Mouse (Mus musculus) heart, embryonic 14.5 days (tissue): ENCODE data around the gene Rmi2. TPM values are rescaled to one million over a fixed set of nuclear protein-coding genes. Genes with fewer than 3 reads are reported as not detected.

Experiments used
- ATAC-seq: fragments of 200-750 bp; cut with Nextera tagmentation; 2 replicates; pipeline ENCODE4 v1.8.0; 2017; ENCODE audit warnings: low read depth, moderate TSS enrichment; ENCODE audit not compliant: insufficient number of reproducible peaks, insufficient read depth, low FRiP score
- H3K27ac ChIP-seq, 2 experiments: fragments of 200-500 bp in 1 of 2; fragments of 300-500 bp in 1 of 2; sonication (generic) in 1 of 2; replicated peaks in 1 of 2; 2 replicates each; pipeline ENCODE4 v1.5.1; 2012 to 2014; ENCODE audit warnings: low read depth in 2 of 2, low read length in 2 of 2, control low read depth in 1 of 2, mild to moderate bottlenecking in 1 of 2, mixed read lengths in 1 of 2; ENCODE audit not compliant: control insufficient read depth in 1 of 2, insufficient read depth in 1 of 2
- H3K27me3 ChIP-seq: fragments of 300-500 bp; sonication (generic); 2 replicates; pipeline ENCODE4 v1.6.1; 2014; ENCODE audit warnings: mild to moderate bottlenecking, low read length, control low read depth; ENCODE audit not compliant: control insufficient read depth, insufficient read depth
- H3K36me3 ChIP-seq: fragments of 300-500 bp; sonication (generic); 2 replicates; pipeline ENCODE4 v1.6.1; 2014; ENCODE audit warnings: mild to moderate bottlenecking, control low read depth, low read length, mixed read lengths; ENCODE audit not compliant: control insufficient read depth, insufficient read depth
- H3K4me1 ChIP-seq, 2 experiments: fragments of 200-500 bp in 1 of 2; fragments of 300-500 bp in 1 of 2; sonication (generic) in 1 of 2; 2 replicates each; pipeline ENCODE4 v1.6.1; 2012 to 2014; ENCODE audit warnings: low read length in 2 of 2, control low read depth in 1 of 2, mixed read lengths in 1 of 2; ENCODE audit not compliant: control insufficient read depth in 2 of 2, insufficient read depth in 2 of 2
- H3K4me2 ChIP-seq: fragments of 300-500 bp; sonication (generic); 2 replicates; pipeline ENCODE4 v1.6.1; 2014; ENCODE audit warnings: mild to moderate bottlenecking, low read length
- H3K4me3 ChIP-seq, 2 experiments: fragments of 200-500 bp in 1 of 2; fragments of 300-500 bp in 1 of 2; sonication (generic) in 1 of 2; 2 replicates each; pipeline ENCODE4 v1.5.1; 2012 to 2014; ENCODE audit warnings: low read length in 2 of 2, mild to moderate bottlenecking in 2 of 2, control low read depth in 1 of 2, low read depth in 1 of 2, moderate library complexity in 1 of 2; ENCODE audit not compliant: control insufficient read depth in 1 of 2, insufficient read depth in 1 of 2
- H3K9ac ChIP-seq: fragments of 300-500 bp; sonication (generic); 2 replicates; pipeline ENCODE4 v1.6.1; 2014; ENCODE audit warnings: mild to moderate bottlenecking, low read length
- H3K9me3 ChIP-seq: fragments of 300-500 bp; sonication (generic); 2 replicates; pipeline ENCODE4 v1.6.1; 2016; ENCODE audit warnings: low read length, control low read depth; ENCODE audit not compliant: control insufficient read depth
- WGBS: fragments of 180-500 bp; shearing (Covaris S2); extraction: QIAGEN DNeasy Blood & Tissue Kit; methylation state at CpG from one replicate; pipeline ENCODE4 v1.1.7; 2014; 5-methylcytosine and 5-hydroxymethylcytosine counted together
- polyA plus RNA-seq: library from polyadenylated mRNA; unstranded; fragments of >200 nt; fragmentation: Nextera tagmentation; extraction: Ambion mirVana; gene quantifications from 2 replicates; pipeline ENCODE4 v1.2.1, GENCODE M21; 2014

Gene Rmi2
- polyA plus RNA-seq, 1 experiment from 2014 or later = 2.8 TPM

DNA sequence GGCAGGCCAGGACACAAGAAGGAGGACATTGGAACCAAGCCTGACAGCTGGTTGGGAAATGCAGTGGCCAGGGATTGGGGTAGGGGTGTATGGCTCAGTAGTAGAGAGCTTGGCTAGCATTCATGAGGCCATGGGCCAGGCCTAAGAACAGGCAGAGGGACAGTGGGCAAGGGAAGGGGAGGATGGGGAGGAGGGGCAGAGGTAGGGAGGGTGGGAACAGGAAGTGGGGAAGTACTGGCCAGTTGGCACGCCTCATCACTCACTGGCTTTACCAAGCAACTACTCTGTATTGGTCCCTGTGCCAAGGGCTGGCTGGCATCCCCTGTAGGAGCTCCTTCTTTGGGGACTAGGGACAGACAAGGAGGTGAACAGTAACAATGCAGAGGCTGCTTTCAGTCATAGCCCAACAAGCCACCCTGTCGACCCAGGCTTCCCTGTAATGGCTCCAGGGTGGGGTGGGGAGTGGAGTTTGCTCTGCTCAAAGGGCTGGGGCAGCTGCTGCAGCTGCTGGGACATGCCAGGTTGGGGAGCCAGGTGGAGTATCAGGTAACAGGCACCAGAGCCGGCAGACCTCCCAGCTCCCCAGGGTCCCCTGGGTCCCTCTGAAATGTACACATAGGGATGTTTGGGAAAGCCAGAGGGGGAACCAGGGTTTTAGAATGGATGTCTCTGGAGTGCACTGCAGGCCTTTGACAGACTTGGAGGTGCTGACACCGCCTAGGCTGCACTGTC, 46.5 kb downstream of the Rmi2 start:
- Histone ChIP-seq H3K27me3 (no peaks in the 10 kb centered on the region), H3K27ac (no peak overlapping the region), H3K4me1 (no peaks in the 10 kb centered on the region), H3K9me3 (no peaks in the 10 kb centered on the region), H3K9ac (no peak overlapping the region), H3K36me3 (no peaks in the 10 kb centered on the region), H3K4me3 (no peak overlapping the region), H3K4me2 (no peak overlapping the region)
- 50% methylated on average over 4 of the region's 4 CpGs for WGBS
- ATAC-seq = no peak

DNA sequence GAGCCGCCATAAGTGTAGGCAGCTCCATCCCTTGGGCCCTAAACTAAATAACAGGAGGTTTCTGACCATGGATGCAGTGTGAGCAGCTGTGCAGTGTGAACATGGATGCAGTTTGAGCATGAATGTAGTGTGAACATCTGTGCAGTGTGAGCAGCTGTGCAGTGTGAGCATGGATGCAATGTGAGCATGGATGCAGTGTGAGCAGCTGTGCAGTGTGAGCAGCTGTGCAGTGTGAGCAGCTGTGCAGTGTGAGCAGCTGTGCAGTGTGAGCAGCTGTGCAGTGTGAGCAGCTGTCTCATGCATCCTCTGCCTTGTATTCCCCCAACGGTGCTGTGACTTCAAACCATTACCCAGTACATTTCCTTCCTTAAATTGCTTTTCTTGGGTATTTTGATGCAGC, 52.6 kb downstream of the Rmi2 start:
- H3K36me3 ChIP-seq = no peaks in the 10 kb centered on the region
- H3K27me3 ChIP-seq = no peaks in the 10 kb centered on the region
- H3K9me3 ChIP-seq = no peaks in the 10 kb centered on the region
- no peak overlapping the region for H3K4me3 ChIP-seq
- ATAC-seq = no peak
- 71% methylated on average over 2 of the region's 2 CpGs for WGBS
- no peak overlapping the region for H3K4me2 ChIP-seq
- no peak overlapping the region for H3K27ac ChIP-seq
- no peak overlapping the region for H3K9ac ChIP-seq
- peaks cover 0 to 2% of the 10 kb centered on the region in 2 experiments; a peak in 1 of 4 replicates for H3K4me1 ChIP-seq

DNA sequence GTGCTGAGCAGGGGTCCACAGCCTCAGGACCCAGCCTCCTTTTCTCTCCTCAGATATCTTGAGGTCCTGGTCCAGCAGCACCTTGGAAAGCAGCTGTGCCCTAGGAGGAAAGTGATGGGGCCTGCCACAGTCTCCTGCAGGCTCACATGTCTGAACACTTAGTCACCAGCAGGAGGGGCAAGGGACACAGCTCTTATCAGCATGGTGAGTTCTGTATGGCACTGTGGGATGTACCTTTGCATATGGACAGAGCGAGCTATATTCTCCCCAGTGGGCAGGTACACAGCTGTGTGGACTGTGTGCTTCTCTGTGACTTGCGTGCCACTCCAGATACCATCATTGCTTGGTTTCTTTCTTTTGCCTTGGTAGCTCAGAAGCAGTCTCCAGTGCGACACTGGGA, 55.5 kb downstream of the Rmi2 start:
- WGBS = 68% methylated on average over 3 of the region's 3 CpGs
- 0 out of 2 replicates have a peak, but pooled peaks have one; percentile 31 for ATAC-seq
- H3K4me1 ChIP-seq = peaks cover 0 to 5% of the 10 kb centered on the region in 2 experiments; a peak in 2 of 4 replicates
- H3K36me3 ChIP-seq = no peaks in the 10 kb centered on the region
- no peak overlapping the region for H3K4me3 ChIP-seq
- no peaks in the 10 kb centered on the region for H3K9me3 ChIP-seq
- H3K27ac ChIP-seq = no peak overlapping the region
- no peaks in the 10 kb centered on the region for H3K27me3 ChIP-seq
- no peak overlapping the region for H3K9ac ChIP-seq
- H3K4me2 ChIP-seq = no peak overlapping the region

DNA sequence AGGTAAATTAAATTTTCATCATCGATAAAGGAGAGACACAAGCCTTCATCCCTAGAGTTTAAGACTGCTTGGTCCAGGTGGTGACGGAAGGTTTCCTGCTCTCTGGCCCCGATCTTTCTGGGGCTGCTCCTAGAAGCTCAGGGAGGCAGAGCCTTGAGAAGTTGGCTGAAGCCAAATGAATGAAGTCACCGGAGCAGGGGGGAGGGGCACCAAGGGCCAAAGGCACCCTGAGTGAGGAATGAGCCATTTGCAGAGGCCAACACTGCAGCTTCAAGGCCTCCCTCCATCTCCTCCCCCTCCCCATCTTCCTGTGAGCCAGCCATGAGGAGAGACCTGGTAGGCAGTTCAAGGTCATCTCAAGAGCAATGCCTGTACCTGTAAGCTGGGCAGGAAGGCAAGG, 58.3 kb downstream of the Rmi2 start:
- 61% methylated on average over 4 of the region's 4 CpGs for WGBS
- Histone ChIP-seq H3K27me3 (no peaks in the 10 kb centered on the region), H3K27ac (no peak overlapping the region), H3K4me3 (no peak overlapping the region), H3K9me3 (0 out of 2 replicates have a peak, but pooled peaks cover 3% of the 10 kb centered on the region), H3K36me3 (no peaks in the 10 kb centered on the region), H3K9ac (no peak overlapping the region), H3K4me1 (peaks cover 8 to 9% of the 10 kb centered on the region in 2 experiments; a peak in 3 of 4 replicates), H3K4me2 (no peak overlapping the region)
- no peak for ATAC-seq

DNA sequence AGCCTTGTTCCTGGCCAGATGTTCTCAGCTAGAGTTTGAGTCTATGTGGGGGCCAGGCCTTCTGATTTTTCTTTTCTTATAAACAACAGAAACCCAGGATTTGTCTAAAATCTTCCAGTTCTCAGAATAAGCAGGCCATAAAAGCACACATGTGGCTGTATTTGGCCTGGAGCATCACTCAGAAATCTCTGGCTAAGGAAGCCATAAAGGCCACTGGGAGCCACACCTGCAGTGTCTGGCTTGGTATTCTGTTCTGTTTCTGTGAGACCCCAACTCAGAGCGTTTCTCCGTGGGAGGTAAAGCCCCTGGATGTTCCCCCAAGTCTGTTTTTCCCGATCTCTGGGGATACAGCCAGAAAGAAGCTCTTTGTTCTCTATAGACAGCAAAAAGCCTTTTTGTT, 61.0 kb downstream of the Rmi2 start:
- Histone ChIP-seq H3K4me2 (no peak overlapping the region), H3K9ac (no peak overlapping the region), H3K4me1 (peaks cover 6 to 9% of the 10 kb centered on the region in 2 experiments; a peak in 3 of 4 replicates), H3K9me3 (0 out of 2 replicates have a peak, but pooled peaks cover 3% of the 10 kb centered on the region), H3K27me3 (no peaks in the 10 kb centered on the region), H3K27ac (no peak overlapping the region), H3K4me3 (no peak overlapping the region), H3K36me3 (no peaks in the 10 kb centered on the region)
- ATAC-seq = no peak
- WGBS = 90% methylated on average over 3 of the region's 3 CpGs

DNA sequence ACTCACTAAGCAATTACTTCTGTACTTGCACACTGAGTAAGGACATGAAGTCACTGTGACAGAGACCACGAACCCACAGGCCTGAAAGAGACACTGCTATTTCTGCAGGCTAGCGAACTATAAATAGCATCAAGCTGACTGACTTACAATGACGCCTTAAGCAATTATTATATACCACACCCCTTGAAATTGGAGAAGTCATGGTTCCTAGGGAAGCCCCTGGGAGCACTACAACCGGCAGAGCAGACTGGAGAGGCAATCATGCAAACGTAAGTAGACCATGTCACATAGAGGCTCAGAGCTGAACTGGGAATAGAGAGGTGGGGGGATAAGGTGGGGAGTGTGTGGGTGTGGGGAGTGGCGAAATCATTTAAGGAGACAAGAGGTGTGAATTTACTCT, 62.5 kb downstream of the Rmi2 start:
- Histone ChIP-seq H3K27me3 (no peaks in the 10 kb centered on the region), H3K36me3 (no peaks in the 10 kb centered on the region), H3K9ac (no peak overlapping the region), H3K4me1 (peaks cover 10 to 14% of the 10 kb centered on the region in 2 experiments; a peak in 3 of 4 replicates), H3K9me3 (0 out of 2 replicates have a peak, but pooled peaks cover 3% of the 10 kb centered on the region), H3K4me3 (no peak overlapping the region), H3K27ac (no peak overlapping the region), H3K4me2 (no peak overlapping the region)
- 34% methylated on average over 6 of the region's 6 CpGs for WGBS
- ATAC-seq = no peak

DNA sequence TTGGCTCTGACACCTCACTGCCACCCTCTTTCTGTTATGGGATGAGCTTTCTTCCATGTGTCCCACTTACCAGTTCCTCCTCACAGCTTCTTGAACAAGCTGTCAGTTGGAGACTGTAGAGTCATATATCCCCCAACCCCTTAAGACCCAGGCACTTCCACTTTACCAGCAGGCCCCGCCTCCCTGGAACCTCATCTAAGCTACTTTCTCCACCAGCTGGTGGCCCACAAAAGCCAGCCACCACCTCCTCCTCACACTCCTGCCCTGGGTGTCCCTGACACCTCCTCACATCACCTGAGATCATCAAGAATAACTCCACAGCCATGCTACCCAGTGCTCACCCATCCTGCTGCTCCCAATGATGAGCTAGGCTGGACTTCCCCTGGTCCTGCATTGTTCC, 65.9 kb downstream of the Rmi2 start:
- WGBS = 94% methylated on average over 1 of the region's 1 CpGs
- ATAC-seq = no peak

More for the DNA sequence above, 65.9 kb downstream of the Rmi2 start:
- Histone ChIP-seq H3K27me3 (no peaks in the 10 kb centered on the region), H3K4me2 (no peak overlapping the region), H3K9ac (no peak overlapping the region), H3K27ac (no peak overlapping the region), H3K36me3 (no peaks in the 10 kb centered on the region), H3K9me3 (0 out of 2 replicates have a peak, but pooled peaks cover 3% of the 10 kb centered on the region), H3K4me1 (peaks cover 13 to 20% of the 10 kb centered on the region in 2 experiments), H3K4me3 (no peak overlapping the region)
